Mouse (Mus musculus) heart, embryonic 10.5 days (tissue): Measurements from ENCODE around the gene Ssxb3. TPM values are rescaled to one million over a fixed set of nuclear protein-coding genes. Genes with fewer than 3 reads are reported as not detected.
"Not testable (repeated sequence)": the region's sequence is repeated elsewhere in the genome, so short reads cannot be mapped to it uniquely, and the experiment has no call there.

Experiments
- DNase-seq: peaks from one replicate; pipeline ENCODE4 v3.0.0-alpha.2; 2017; ENCODE audit warnings: low spot score
- H3K27ac ChIP-seq: fragments of 300-500 bp; sonication (generic); 2 replicates; pipeline ENCODE4 v1.5.1; 2016; ENCODE audit warnings: mild to moderate bottlenecking
- H3K27me3 ChIP-seq: fragments of 300-500 bp; sonication (generic); 2 replicates; pipeline ENCODE4 v1.6.1; 2016; ENCODE audit warnings: mild to moderate bottlenecking; ENCODE audit not compliant: poor library complexity, insufficient read depth, severe bottlenecking
- H3K36me3 ChIP-seq: fragments of 300-500 bp; sonication (generic); 2 replicates; pipeline ENCODE4 v1.6.1; 2016; ENCODE audit warnings: mild to moderate bottlenecking, moderate library complexity
- H3K4me1 ChIP-seq: fragments of 300-500 bp; sonication (generic); 2 replicates; pipeline ENCODE4 v1.6.1; 2016; ENCODE audit warnings: mild to moderate bottlenecking
- H3K4me3 ChIP-seq: fragments of 300-500 bp; sonication (generic); 2 replicates; pipeline ENCODE4 v1.5.1; 2016; ENCODE audit warnings: mild to moderate bottlenecking, moderate library complexity
- H3K9me3 ChIP-seq: fragments of 300-500 bp; sonication (generic); 2 replicates; pipeline ENCODE4 v1.6.1; 2016; ENCODE audit warnings: mild to moderate bottlenecking, moderate library complexity
- WGBS: fragments of 180-500 bp; shearing (Covaris S2); methylation state at CpG from one replicate; pipeline ENCODE4 v1.1.7; 2016; 5-methylcytosine and 5-hydroxymethylcytosine counted together
- polyA plus RNA-seq: library from polyadenylated mRNA; unstranded; fragments of >200 nt; fragmentation: Nextera tagmentation; extraction: Ambion mirVana; gene quantifications from 2 replicates; pipeline ENCODE4 v1.2.1, GENCODE M21; 2016

The Ssxb3 gene
- polyA plus RNA-seq: not detected in 2 replicates

DNA sequence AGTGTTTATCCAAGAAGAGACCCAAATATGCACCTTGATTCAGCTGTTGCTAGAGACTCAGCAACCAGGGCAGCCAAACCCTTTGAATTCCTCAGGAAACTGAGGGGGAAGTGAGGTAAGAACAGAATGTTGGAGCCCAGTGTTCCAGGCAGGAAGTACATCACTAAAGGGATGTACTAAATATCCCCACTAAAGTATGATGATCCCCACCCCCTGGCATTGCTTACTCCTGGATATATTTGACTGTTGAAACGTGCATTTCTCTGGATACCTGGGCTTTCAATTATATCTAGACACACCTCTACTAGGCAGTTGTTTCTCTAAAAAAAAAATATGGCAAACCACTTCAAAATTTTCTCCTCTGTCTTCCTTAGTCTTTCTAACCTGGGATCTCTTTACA lies at the start of gene Ssxb3:
Gene Ssxb3 (minus strand): TSS at position 101 of the 400 bp plus-strand sequence.
- H3K27ac ChIP-seq, DNase-seq, H3K4me3 ChIP-seq, H3K36me3 ChIP-seq, H3K9me3 ChIP-seq, H3K4me1 ChIP-seq, H3K27me3 ChIP-seq: not testable (repeated sequence)
- WGBS: 33% methylated on average over 1 of the region's 1 CpGs

DNA sequence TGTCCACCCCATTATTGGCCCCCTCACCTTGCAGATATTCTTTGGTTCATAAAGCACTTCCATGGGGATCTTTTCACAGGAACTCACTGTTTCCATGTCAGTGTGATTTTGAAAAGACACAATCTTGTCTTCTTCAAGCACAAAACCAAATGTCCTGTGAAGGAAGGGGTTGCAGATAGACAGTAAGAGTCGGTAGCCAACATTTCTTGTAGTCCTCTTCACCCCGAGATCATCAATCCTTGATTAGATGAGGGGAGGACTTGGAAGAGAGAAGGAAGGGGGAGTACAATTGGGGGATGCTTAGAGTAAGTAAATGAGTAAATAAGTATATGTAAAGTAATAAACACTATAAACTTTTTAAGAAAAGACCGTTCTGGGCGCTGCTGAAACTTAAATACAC lies 43.5 kb downstream of the Ssxb3 start, which contains the start of gene Ssxb6:
Gene Ssxb6 (minus strand): TSS at position 101 of the 400 bp plus-strand sequence.
- H3K4me3 ChIP-seq, DNase-seq, H3K27me3 ChIP-seq, H3K36me3 ChIP-seq, H3K27ac ChIP-seq, H3K9me3 ChIP-seq, H3K4me1 ChIP-seq: not testable (repeated sequence)
- WGBS: 57% methylated on average over 4 of the region's 4 CpGs

Other genes with a start within 250 kb of the Ssxb3 start
- gene Ssxb9, start 224.8 kb downstream of the Ssxb3 start, polyA plus RNA-seq: not detected in 2 replicates
- not detected in 2 replicates for gene Ssxb1, start 178.5 kb downstream of the Ssxb3 start, polyA plus RNA-seq
- gene Ssxb2, start 130.1 kb downstream of the Ssxb3 start, polyA plus RNA-seq: not detected in 2 replicates
- gene Gm14459, start 66.9 kb downstream of the Ssxb3 start, polyA plus RNA-seq: not detected in 2 replicates
- not detected in 2 replicates for gene Ssxb6, start 43.6 kb downstream of the Ssxb3 start, polyA plus RNA-seq
- gene Ssxb8, start 99.0 kb upstream of the Ssxb3 start, polyA plus RNA-seq: not detected in 2 replicates
- gene Ssx9, start 156.6 kb upstream of the Ssxb3 start, polyA plus RNA-seq: not detected in 2 replicates
- not detected in 2 replicates for gene Ssxb5, start 211.9 kb upstream of the Ssxb3 start, polyA plus RNA-seq